Comparison of ENCODE assay signal across 14 mouse cellular contexts in genomic region chr1:162410207-162410965, GRCm38 (mm10).
DNase-seq lines count a peak whose midpoint lies in the region; ATAC-seq lines count a peak whose summit lies in the region.
"Had no signal": no experiment of that assay in that cellular context is flagged by ENCODE, and none has a peak within 500 bp of the region (broad histone marks: within the 10 kb centered on the region; RNA-seq: fewer than 3 reads in every experiment).

No protein-coding gene starts in this region.

- H3K9ac ChIP-seq in forebrain, embryonic 13.5 days = no peak overlapping the region
- H3K9ac ChIP-seq in hindbrain, embryonic 16.5 days (ENCODE audit: low read depth, low read length) = no peak overlapping the region
- H3K9ac ChIP-seq in neural tube, embryonic 13.5 days = 0 out of 2 replicates have a peak overlapping the region, but pooled peaks have one; percentile 5
- H3K9ac ChIP-seq: limb, embryonic 13.5 days had no signal

- peak; percentile 86 for ATAC-seq in forebrain, embryonic 13.5 days
- ATAC-seq in hindbrain, embryonic 16.5 days = peak; percentile 63; the same call in 1 of the 2 replicates
- peak; percentile 66 for ATAC-seq in neural tube, embryonic 13.5 days (ENCODE audit: low read depth)
- ATAC-seq: activated CD4-positive, CD25-positive, alpha-beta regulatory T cell, adult 4 months had no signal

- H3K36me3 ChIP-seq in forebrain, embryonic 13.5 days (ENCODE audit: poor library complexity, severe bottlenecking) = no peaks in the 10 kb centered on the region
- H3K36me3 ChIP-seq in hindbrain, embryonic 16.5 days (ENCODE audit: control insufficient read depth, insufficient read depth, low read length) = no peaks in the 10 kb centered on the region
- H3K36me3 ChIP-seq in neural tube, embryonic 13.5 days = no peaks in the 10 kb centered on the region
- H3K36me3 ChIP-seq: limb, embryonic 13.5 days had no signal

- H3K9me3 ChIP-seq in forebrain, embryonic 13.5 days (replicated peaks) = no peaks in the 10 kb centered on the region
- no peaks in the 10 kb centered on the region for H3K9me3 ChIP-seq in hindbrain, embryonic 16.5 days (ENCODE audit: control insufficient read depth, low read length)
- no peaks in the 10 kb centered on the region for H3K9me3 ChIP-seq in neural tube, embryonic 13.5 days
- H3K9me3 ChIP-seq: limb, embryonic 13.5 days had no signal

- peak overlapping the region; percentile 25; the same call in 1 of the 2 replicates for H3K4me2 ChIP-seq in forebrain, embryonic 13.5 days
- no peak overlapping the region for H3K4me2 ChIP-seq in hindbrain, embryonic 16.5 days (ENCODE audit: low read length)
- H3K4me2 ChIP-seq in neural tube, embryonic 13.5 days = peak overlapping the region; percentile 34
- H3K4me2 ChIP-seq: limb, embryonic 13.5 days had no signal

- peak; percentile 14 for DNase-seq in left cerebral cortex, adult 11 months (ENCODE audit: low spot score)
- no peak for DNase-seq in left cerebral cortex, postnatal 36 days (ENCODE audit: low spot score in 2 of 2)
- DNase-seq in testis, postnatal 14 days (ENCODE audit: low spot score) = no peak
- no peak for DNase-seq in thymus, postnatal 25 days
- DNase-seq in kidney, postnatal 10 days = no peak
- DNase-seq: cerebellum, adult 8-10 months; gastrocnemius, postnatal 25 days; lung, adult 18-20 months; right cerebral cortex, postnatal 4 days had no signal

- 46% methylated on average over 14 of the region's 14 CpGs for WGBS in forebrain, embryonic 13.5 days
- WGBS in hindbrain, embryonic 16.5 days = 45% methylated on average over 14 of the region's 14 CpGs
- 41% methylated on average over 14 of the region's 14 CpGs for WGBS in neural tube, embryonic 13.5 days

- peaks cover 19% of the 10 kb centered on the region for H3K4me1 ChIP-seq in forebrain, embryonic 13.5 days
- H3K4me1 ChIP-seq in hindbrain, embryonic 16.5 days (ENCODE audit: control insufficient read depth, insufficient read depth, low read depth, low read length) = peaks cover 8% of the 10 kb centered on the region; the same call in 1 of the 2 replicates
- peaks cover 38% of the 10 kb centered on the region for H3K4me1 ChIP-seq in neural tube, embryonic 13.5 days (replicated peaks)
- H3K4me1 ChIP-seq: limb, embryonic 13.5 days had no signal

- H3K27me3 ChIP-seq in forebrain, embryonic 13.5 days = no peaks in the 10 kb centered on the region
- no peaks in the 10 kb centered on the region for H3K27me3 ChIP-seq in hindbrain, embryonic 16.5 days (replicated peaks; ENCODE audit: control insufficient read depth, insufficient read depth, low read length)
- H3K27me3 ChIP-seq in neural tube, embryonic 13.5 days = no peaks in the 10 kb centered on the region
- H3K27me3 ChIP-seq: limb, embryonic 13.5 days had no signal

- H3K27ac ChIP-seq in forebrain, embryonic 13.5 days = 0 out of 2 replicates have a peak overlapping the region, but pooled peaks have one; percentile 10
- H3K27ac ChIP-seq in hindbrain, embryonic 16.5 days (ENCODE audit: low read depth, low read length) = no peak overlapping the region
- H3K27ac ChIP-seq in neural tube, embryonic 13.5 days (replicated peaks) = peak overlapping the region; percentile 81
- H3K27ac ChIP-seq: limb, embryonic 13.5 days had no signal

- intact Hi-C loops in left cerebral cortex, postnatal 36 days (cut with DNase I) = no loop called here

- no peak overlapping the region for H3K4me3 ChIP-seq in forebrain, embryonic 13.5 days
- no peak overlapping the region for H3K4me3 ChIP-seq in hindbrain, embryonic 16.5 days (ENCODE audit: low read length)
- H3K4me3 ChIP-seq in neural tube, embryonic 13.5 days = no peak overlapping the region
- H3K4me3 ChIP-seq: limb, embryonic 13.5 days had no signal
